Mouse (Mus musculus) splenic B cell, adult 2 months (primary cell): ENCODE measurements around the gene Strap.

Experiments
- DNase-seq: peaks from one replicate; pipeline ENCODE4 v3.0.0-alpha.2; 2011; ENCODE audit warnings: low read depth, low spot score
- H3K27me3 ChIP-seq: 2 replicates; pipeline ENCODE4 v1.6.1; 2012; ENCODE audit warnings: mild to moderate bottlenecking, low read length, moderate library complexity, mixed read lengths; ENCODE audit not compliant: control insufficient read depth, poor library complexity, insufficient read depth, severe bottlenecking
- H3K36me3 ChIP-seq: 2 replicates; pipeline ENCODE4 v1.6.1; 2012; ENCODE audit warnings: mild to moderate bottlenecking, low read length, moderate library complexity, mixed read lengths; ENCODE audit not compliant: control insufficient read depth, poor library complexity, insufficient read depth, severe bottlenecking

Strap gene

GRCm38 (mm10) chr6:137752275-137752655, 17.4 kb downstream of the Strap start:
- DNase-seq = no peak
- Histone ChIP-seq H3K27me3 (no peaks in the 10 kb centered on the region), H3K36me3 (peaks cover 6% of the 10 kb centered on the region; the same call in 1 of the 2 replicates)

GRCm38 (mm10) chr6:137754056-137754856, 19.4 kb downstream of the Strap start, which contains the start of gene Dera:
TSS of gene Dera (plus strand) at chr6:137754546.
- H3K27me3 ChIP-seq = no peaks in the 10 kb centered on the region
- DNase-seq = peak; percentile 90
- H3K36me3 ChIP-seq = peaks cover 2% of the 10 kb centered on the region; the same call in 1 of the 2 replicates

GRCm38 (mm10) chr6:137754857-137755232, 20.0 kb downstream of the Strap start:
- DNase-seq = no peak
- Histone ChIP-seq H3K36me3 (no peaks in the 10 kb centered on the region), H3K27me3 (no peaks in the 10 kb centered on the region)

GRCm38 (mm10) chr6:137756310-137756709, 21.4 kb downstream of the Strap start:
- peak; percentile 61 for DNase-seq
- Histone ChIP-seq H3K36me3 (no peaks in the 10 kb centered on the region), H3K27me3 (no peaks in the 10 kb centered on the region)

- no peaks in the 10 kb centered on the region for H3K27me3 ChIP-seq
- no peaks in the 10 kb centered on the region for H3K36me3 ChIP-seq
- DNase-seq = no peak
These were observed 23.0 kb downstream of the Strap start for GRCm38 (mm10) chr6:137757891-137758290.

- Histone ChIP-seq H3K36me3 (no peaks in the 10 kb centered on the region), H3K27me3 (no peaks in the 10 kb centered on the region)
- no peak for DNase-seq
These were observed 24.8 kb downstream of the Strap start for GRCm38 (mm10) chr6:137759681-137760080.

GRCm38 (mm10) chr6:137760966-137761365, 26.1 kb downstream of the Strap start:
- DNase-seq = no peak
- no peaks in the 10 kb centered on the region for H3K36me3 ChIP-seq
- no peaks in the 10 kb centered on the region for H3K27me3 ChIP-seq

- no peaks in the 10 kb centered on the region for H3K27me3 ChIP-seq
- no peaks in the 10 kb centered on the region for H3K36me3 ChIP-seq
- DNase-seq = no peak
These were observed 29.8 kb downstream of the Strap start for GRCm38 (mm10) chr6:137764572-137765210.

- no peak for DNase-seq
- Histone ChIP-seq H3K27me3 (no peaks in the 10 kb centered on the region), H3K36me3 (no peaks in the 10 kb centered on the region)
These were observed 31.3 kb downstream of the Strap start for GRCm38 (mm10) chr6:137766177-137766576.

GRCm38 (mm10) chr6:137771621-137772250, 36.9 kb downstream of the Strap start:
- Histone ChIP-seq H3K27me3 (no peaks in the 10 kb centered on the region), H3K36me3 (no peaks in the 10 kb centered on the region)
- no peak for DNase-seq

GRCm38 (mm10) chr6:137772918-137773636, 38.2 kb downstream of the Strap start:
- no peak for DNase-seq
- H3K36me3 ChIP-seq = no peaks in the 10 kb centered on the region
- no peaks in the 10 kb centered on the region for H3K27me3 ChIP-seq

- H3K36me3 ChIP-seq = 0 out of 2 replicates have a peak, but pooled peaks cover 2% of the 10 kb centered on the region
- DNase-seq = no peak
These were observed 38.8 kb downstream of the Strap start for GRCm38 (mm10) chr6:137773637-137774028.

GRCm38 (mm10) chr6:137774166-137774565, 39.3 kb downstream of the Strap start:
- 0 out of 2 replicates have a peak, but pooled peaks cover 2% of the 10 kb centered on the region for H3K36me3 ChIP-seq
- no peak for DNase-seq
- H3K27me3 ChIP-seq = no peaks in the 10 kb centered on the region

More at GRCm38 (mm10) chr6:137773637-137774028, 38.8 kb downstream of the Strap start:
- no peaks in the 10 kb centered on the region for H3K27me3 ChIP-seq

GRCm38 (mm10) chr6:137775159-137775558, 40.3 kb downstream of the Strap start:
- Histone ChIP-seq H3K27me3 (no peaks in the 10 kb centered on the region), H3K36me3 (peaks cover 5% of the 10 kb centered on the region; the same call in 1 of the 2 replicates)

More at GRCm38 (mm10) chr6:137775159-137775558, 40.3 kb downstream of the Strap start:
- no peak for DNase-seq
